Mouse (Mus musculus): ENCODE results near the gene Hist1h2bq. TPM values are rescaled to one million over a fixed set of nuclear protein-coding genes. Genes with fewer than 3 reads are reported as not detected.
"Not testable (repeated sequence)": the region's sequence is repeated elsewhere in the genome, so short reads cannot be mapped to it uniquely, and the experiment has no call there.

Gene Hist1h2bq
- total RNA-seq (2021), result 100 to 1,000 TPM; 420 to 457 TPM

DNA sequence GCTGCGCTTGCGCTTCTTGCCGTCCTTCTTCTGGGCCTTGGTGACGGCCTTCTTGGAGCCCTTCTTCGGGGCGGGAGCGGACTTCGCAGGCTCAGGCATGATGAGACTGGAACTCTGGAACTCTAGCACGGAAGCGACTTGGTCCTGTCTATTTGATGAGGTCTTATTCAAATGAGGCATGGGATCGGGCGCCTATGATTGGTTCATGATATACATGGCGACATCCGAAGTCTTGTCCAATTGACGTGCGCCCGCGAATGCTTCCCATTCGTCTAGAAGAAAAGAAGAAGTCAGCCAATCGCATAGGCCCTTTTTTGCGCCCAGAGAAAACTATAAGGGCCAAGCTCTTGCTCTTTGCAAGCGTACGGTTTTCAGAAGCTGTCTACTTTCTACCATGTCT lies at the start of gene Hist1h2bq, which contains the start of gene Hist1h2ao:
Hist1h2bq (minus strand) TSS at position 125 of the 400 bp plus-strand sequence.
Hist1h2ao (plus strand) TSS at position 393 of the 400 bp plus-strand sequence.
- not testable (repeated sequence) for DNase-seq

DNA sequence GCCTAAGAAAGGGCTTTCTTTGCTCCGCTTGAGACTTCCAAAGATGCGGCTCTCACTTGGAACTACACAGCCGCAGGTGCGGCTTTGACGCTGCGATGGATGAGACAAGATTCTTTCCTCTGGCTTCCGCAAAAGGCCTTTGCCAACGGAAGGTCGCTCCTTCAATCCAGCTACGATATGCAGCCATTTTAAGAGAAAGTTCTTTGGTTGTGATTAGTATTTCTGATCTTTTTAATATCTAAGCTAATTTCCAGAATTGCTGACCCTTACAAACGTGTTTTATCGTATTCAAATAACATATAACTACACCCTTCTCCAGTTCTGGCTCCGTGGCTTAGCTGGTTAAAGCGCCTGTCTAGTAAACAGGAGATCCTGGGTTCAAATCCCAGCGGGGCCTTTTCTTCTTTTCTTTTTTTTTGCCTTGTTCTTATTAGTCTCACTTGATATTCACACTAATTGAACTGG lies 45.7 kb upstream of the Hist1h2bq start:
- peak; percentile 10 for DNase-seq

DNA sequence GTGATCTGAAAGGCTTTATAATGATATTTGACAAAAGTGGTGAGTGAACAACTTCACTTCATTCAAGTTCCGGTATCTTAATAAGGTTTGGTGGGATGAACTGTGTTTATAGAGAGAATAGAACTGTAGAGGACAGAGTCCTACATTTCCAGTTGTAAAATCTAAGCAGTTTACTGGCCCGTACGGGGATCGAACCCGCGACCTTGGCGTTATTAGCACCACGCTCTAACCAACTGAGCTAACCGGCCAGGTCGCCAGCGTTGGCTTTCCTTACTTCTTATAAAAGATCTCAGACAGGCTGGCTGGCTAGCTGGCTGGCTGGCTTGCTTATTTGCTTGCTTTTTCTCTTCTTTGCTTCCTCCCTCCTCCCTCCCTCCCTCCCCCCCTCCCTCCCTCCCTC lies 45.1 kb upstream of the Hist1h2bq start:
- peak; percentile 37 for DNase-seq

DNA sequence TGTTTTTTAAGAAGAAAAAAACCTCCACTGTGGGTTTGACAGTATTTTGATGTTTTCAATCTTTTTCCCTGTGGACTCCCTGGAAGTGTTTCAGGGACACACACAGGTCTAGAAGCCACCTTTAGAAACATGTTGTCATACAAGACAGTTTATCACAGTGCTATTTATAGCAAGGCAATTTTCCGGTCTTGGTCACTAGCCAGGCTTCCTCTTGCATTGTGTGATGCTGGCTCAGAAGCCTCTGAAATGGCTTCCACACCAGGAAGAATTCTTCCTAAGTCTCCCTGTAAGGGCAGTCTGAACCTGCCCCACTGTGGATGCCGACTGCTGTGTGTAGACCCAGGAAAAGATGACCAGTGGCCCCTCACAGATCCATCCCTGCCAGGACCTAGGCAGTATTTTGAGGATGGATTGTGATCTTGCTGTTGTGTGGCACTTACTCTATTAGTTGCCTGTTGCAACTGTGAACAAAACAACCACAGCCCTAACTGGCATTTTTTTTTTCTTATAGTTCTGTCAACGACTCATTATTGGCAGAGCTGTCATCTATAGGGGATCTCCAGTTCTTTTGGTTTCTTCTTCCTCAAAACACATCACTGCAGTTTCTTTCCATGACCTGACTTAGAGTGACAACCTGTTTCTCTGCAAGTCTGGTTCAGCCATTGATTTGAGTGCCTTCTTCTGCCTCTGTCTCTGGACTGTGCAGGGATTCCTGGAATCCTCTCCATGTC lies 42.4 kb upstream of the Hist1h2bq start:
- DNase-seq, result peak; percentile 82

DNA sequence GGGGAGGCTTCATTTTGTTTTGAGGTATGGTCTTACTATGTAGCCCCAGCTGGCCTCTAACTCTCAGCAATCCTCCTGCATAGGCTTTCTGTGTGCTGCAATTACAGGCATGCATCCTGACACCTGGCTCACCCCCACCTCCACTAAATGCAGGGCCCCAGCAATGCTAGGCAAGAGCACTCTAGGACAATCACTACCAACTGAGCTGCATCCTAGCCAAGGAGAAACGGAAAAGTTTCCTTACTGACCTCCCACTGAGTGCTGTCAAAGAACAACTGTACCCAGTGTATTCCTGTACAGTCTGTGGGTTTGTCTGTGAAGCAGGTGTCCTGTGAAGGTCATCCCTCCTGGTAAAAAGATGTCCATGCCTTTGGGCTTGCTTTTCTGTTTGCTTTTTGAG lies 40.7 kb upstream of the Hist1h2bq start:
- DNase-seq, result not testable (repeated sequence)

DNA sequence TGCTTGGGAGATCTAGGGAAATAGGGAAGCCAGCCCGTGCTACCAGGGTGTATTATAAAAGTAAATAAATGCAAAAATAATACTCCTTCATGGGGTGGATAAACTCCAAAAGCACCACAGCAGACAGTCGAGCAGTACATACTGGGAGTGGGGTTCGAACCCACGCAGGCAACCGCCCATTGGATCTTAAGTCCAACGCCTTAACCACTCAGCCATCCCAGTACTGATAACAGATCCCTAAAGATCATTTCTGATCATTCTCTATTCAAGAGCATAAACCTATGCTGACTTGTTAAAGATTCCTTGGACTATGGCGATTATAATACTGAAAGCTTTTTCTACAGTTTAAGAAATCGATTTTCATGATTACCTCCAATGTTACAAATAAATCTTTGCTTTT lies 37.9 kb upstream of the Hist1h2bq start:
- DNase-seq, result no peak

DNA sequence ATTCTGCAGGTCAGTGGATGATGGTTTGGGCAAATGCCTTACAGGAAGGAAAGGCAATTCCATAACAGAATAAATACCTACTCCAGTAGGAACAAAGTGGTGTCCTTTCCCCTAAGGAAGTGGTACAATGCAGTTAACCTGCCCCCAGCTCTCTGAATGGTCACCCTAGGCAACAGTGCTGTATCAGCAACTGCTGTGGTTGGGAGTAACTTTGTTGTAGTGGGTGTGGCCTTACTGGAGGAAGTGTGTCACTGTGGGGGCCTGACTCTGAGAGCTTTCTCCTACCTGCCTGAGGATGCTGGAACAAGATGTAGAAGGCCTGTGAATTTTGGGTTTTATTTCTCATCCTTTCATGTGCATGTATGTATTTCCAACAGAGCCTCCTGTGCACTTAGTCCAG lies 36.4 kb upstream of the Hist1h2bq start:
- DNase-seq, result not testable (repeated sequence)

DNA sequence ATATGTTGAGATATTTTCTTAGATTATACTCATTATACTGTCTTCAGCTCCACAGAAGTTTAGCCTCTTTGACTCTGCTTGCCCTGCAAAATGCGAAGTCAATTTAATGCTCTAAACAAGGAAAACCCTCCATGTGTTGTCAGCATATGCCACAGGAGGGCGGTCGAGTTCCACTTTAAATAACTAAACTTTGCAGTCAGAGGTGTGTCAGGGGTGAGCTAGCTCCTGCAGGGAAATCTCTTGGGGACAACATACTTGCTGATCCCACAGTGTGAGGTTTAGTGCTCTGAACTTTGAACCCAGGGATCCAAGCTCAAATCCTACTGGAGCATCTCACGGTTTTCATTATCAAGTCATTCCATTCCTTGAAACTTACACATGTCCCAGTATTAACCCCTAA lies 30.5 kb upstream of the Hist1h2bq start:
- DNase-seq, result not testable (repeated sequence)

DNA sequence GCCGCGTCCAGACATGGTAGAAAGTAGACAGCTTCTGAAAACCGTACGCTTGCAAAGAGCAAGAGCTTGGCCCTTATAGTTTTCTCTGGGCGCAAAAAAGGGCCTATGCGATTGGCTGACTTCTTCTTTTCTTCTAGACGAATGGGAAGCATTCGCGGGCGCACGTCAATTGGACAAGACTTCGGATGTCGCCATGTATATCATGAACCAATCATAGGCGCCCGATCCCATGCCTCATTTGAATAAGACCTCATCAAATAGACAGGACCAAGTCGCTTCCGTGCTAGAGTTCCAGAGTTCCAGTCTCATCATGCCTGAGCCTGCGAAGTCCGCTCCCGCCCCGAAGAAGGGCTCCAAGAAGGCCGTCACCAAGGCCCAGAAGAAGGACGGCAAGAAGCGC lies 23.5 kb upstream of the Hist1h2bq start, which contains the start of the genes Hist1h2ap and Hist1h2br:
Hist1h2ap (minus strand) TSS at position 47 of the 400 bp plus-strand sequence.
Hist1h2br (plus strand) TSS at position 283 of the 400 bp plus-strand sequence.
- DNase-seq, result not testable (repeated sequence)

DNA sequence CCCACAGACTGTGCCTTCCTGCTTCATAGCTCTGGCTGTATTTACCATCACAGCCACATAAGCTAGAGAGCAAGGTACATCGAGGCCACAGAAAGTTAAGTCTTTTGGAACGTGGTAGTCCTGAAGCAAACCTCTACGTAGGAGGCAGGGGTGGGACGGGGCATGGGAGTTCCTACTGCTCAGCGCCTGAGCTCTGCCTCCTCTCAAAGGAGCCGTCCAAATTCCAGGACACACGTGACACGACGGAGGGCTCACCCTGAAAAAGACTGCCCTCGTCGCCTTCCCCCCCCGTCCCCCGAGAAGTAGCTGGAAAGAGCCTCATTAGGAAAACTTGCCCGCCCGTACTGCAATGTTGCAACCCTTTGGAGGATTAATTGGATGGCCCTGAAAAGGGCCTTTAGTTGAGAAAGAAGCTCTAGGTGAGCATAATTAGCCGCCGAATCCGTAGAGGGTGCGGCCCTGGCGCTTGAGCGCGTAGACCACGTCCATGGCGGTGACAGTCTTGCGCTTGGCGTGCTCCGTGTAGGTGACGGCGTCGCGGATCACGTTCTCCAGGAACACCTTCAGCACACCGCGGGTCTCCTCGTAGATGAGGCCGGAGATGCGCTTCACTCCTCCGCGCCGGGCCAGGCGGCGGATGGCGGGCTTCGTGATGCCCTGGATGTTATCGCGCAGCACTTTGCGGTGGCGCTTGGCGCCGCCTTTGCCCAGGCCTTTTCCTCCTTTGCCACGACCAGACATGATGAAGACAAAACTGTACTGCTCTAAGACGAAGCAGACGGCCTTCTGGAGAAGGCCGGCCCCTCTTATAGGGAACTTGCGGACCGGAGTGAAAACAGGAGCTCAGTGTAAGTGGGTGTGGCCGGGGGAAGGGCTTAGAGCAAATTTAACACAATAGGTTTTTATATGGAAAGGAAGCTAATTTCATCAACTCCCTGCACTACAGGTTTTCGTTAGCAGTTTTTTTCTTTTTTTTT lies 21.7 kb upstream of the Hist1h2bq start, which contains the start of gene Hist1h4n:
Hist1h4n (minus strand) TSS at position 779 of the 977 bp plus-strand sequence.
- DNase-seq, result peak; percentile 11

DNA sequence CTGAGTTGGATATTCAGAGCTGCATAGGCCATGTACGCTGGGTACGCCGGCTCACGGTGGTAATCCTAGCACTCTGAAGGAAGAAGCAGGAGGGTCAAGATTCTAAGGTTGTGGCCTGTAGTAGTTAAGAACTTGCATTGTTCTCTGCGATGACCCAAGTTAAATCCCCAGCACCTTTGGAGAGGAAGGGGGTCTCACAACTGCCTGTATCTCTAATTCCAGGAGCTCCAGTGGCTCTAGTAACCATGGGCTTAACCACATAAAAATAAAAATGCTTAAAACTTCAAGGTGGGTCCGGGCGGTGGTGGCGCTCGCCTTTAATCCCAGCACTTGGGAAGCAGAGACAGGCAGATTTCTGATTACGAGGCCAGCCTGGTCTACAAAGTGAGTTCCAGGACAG lies 20.3 kb upstream of the Hist1h2bq start:
- no peak for DNase-seq

DNA sequence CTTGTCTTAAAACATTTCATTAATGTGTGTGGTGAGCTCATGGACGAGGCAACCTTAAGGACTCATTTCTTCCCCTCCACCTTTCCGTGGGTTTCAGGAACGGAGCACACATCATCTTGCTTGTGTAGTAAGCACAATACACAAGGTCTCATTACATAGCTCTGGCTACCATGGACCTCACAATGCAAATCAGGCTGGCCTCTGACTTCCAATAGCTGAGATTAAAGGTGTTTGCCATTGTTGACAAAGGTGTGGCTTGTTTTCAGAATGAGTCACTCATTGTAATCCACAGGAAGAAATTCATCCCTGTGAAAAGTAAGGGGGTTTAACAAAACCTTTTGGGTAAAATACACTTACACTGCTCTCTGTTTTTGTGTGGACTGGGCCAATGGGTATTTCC lies 18.5 kb upstream of the Hist1h2bq start:
- no peak for DNase-seq

DNA sequence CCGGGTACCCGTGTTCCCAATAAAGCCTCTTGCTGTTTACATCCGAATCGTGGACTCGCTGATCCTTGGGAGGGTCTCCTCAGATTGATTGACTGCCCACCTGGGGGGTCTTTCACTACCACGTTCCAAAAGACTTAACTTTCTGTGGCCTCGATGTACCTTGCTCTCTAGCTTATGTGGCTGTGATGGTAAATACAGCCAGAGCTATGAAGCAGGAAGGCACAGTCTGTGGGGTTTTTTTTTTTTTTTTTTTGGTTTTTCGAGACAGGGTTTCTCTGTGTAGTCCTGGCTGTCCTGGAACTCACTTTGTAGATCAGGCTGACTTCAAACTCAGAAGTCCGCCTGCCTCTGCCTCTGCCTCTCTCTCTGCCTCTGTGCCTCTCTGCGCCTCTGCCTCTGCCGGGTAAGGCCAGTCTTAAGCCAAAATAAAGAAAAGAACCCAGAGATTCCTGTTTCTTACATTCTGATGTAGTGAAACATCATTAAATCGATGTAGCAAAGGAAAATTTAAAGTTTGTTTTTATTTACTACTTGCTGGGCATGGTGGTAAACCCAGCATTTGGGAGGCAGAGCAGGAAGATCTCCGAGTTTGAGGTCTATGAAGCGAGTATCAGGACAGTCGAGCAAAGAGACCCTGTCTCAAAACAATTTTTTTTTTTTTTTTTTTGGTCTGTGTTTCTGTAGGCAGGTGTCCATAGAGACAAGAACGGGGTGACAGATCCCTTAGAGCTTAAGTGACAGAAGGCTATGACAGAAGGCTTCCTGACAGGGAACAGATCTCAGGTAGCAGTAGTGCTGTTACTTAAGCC lies 10.3 kb upstream of the Hist1h2bq start:
- DNase-seq, result not testable (repeated sequence)

DNA sequence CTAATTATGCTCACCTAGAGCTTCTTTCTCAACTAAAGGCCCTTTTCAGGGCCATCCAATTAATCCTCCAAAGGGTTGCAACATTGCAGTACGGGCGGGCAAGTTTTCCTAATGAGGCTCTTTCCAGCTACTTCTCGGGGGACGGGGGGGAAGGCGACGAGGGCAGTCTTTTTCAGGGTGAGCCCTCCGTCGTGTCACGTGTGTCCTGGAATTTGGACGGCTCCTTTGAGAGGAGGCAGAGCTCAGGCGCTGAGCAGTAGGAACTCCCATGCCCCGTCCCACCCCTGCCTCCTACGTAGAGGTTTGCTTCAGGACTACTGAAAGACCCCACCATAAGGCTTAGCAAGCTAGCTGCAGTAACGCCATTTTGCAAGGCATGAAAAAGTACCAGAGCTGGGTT lies 2.1 kb upstream of the Hist1h2bq start:
- not testable (repeated sequence) for DNase-seq

DNA sequence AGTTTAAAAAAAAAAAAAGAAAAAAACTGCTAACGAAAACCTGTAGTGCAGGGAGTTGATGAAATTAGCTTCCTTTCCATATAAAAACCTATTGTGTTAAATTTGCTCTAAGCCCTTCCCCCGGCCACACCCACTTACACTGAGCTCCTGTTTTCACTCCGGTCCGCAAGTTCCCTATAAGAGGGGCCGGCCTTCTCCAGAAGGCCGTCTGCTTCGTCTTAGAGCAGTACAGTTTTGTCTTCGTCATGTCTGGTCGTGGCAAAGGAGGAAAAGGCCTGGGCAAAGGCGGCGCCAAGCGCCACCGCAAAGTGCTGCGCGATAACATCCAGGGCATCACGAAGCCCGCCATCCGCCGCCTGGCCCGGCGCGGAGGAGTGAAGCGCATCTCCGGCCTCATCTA lies 1.5 kb upstream of the Hist1h2bq start, which contains the start of gene Hist1h4m:
Hist1h4m (plus strand) TSS at position 208 of the 400 bp plus-strand sequence.
- peak; percentile 21 for DNase-seq

DNA sequence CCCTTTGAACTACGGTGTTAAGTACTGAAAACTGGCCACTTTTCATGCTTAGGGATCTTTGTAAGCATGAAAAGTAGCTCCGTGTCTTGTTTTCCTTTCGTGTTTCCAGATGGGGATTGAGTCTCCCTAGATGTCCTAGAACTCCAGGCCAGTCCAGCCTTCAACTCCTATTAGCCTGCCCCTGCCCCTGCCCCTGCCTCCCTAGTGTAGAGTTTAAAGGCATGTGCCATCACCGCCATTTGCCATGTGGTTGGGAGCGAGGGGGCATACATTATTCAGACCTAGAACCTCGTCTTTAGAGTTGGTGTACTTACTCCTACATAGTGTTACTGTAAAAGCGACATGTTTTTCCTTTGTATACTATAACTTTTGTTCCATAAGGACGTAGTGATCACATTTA lies 1.1 kb upstream of the Hist1h2bq start:
- not testable (repeated sequence) for DNase-seq

DNA sequence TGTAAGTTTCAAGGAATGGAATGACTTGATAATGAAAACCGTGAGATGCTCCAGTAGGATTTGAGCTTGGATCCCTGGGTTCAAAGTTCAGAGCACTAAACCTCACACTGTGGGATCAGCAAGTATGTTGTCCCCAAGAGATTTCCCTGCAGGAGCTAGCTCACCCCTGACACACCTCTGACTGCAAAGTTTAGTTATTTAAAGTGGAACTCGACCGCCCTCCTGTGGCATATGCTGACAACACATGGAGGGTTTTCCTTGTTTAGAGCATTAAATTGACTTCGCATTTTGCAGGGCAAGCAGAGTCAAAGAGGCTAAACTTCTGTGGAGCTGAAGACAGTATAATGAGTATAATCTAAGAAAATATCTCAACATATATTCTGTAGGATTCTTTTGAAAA lies 6.9 kb downstream of the Hist1h2bq start:
- not testable (repeated sequence) for DNase-seq

DNA sequence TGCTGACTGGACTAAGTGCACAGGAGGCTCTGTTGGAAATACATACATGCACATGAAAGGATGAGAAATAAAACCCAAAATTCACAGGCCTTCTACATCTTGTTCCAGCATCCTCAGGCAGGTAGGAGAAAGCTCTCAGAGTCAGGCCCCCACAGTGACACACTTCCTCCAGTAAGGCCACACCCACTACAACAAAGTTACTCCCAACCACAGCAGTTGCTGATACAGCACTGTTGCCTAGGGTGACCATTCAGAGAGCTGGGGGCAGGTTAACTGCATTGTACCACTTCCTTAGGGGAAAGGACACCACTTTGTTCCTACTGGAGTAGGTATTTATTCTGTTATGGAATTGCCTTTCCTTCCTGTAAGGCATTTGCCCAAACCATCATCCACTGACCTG lies 12.8 kb downstream of the Hist1h2bq start:
- not testable (repeated sequence) for DNase-seq

DNA sequence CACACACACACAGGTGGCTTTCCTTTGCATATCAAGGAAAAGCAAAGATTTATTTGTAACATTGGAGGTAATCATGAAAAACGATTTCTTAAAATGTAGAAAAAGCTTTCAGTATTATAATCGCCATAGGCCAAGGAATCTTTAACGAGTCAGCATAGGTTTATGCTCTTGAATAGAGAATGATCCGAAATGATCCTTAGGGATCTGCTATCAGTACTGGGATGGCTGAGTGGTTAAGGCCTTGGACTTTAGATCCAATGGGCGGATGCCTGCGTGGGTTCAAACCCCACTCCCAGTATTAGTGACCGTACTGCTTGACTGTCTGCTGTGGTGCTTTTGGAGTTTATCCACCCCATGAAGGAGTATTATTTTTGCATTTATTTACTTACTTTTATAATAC lies 14.4 kb downstream of the Hist1h2bq start:
- no peak for DNase-seq

DNA sequence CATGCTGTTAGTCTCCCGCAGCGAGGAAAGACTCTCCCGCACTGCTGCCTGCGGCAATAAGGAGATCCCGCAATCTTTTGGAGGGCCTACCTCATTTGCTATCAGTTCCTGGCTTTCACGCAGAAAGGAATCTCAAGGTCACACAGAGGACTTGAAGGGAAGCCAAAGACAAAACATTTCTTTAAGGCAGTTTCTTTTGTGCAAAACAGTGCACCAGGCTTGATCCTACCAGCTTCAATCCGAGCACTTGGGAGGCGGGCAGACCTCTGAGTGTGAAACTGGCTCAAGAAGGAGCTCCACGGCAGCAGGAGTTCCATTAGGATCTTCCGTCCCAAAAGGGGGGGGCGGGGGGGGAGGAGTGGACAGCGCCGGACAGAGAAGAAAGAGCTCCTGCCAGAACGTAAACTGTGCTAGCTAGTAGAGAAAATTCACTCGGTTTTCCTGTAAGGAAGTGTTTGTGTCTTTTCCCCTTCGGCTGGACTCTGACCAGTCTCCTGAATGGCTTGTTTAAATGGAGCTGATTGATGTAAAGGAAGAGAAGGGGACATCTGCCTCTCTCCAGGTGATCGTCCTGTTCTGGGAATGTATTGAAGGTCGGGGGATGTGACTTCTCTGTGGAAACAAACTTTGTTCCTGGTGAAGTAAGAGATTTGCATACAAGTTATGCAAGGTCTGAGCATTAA lies 19.3 kb downstream of the Hist1h2bq start:
- DNase-seq, result no peak

DNA sequence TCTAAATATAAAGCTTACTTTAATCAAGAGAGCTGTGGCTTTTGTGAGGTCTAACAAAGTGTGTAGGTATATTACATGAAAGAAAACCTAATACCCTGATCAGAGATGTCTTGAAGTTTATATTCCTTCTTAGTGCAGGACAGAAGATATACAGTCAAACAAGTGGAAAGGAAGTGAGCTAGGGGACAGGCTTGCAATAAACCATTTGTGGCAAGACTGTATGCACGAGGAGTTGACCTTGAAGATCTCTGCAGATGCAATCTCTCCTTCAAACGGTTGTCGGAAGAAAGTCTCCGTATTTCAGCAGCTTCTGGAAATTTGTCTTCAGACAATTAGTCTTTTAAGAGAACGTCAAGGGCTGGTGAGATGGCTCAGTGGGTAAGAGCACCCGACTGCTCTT lies 20.1 kb downstream of the Hist1h2bq start:
- no peak for DNase-seq

All from heart, postnatal 4 days (tissue).